Mouse (Mus musculus): ENCODE data around the gene Akr1c19.

DNA sequence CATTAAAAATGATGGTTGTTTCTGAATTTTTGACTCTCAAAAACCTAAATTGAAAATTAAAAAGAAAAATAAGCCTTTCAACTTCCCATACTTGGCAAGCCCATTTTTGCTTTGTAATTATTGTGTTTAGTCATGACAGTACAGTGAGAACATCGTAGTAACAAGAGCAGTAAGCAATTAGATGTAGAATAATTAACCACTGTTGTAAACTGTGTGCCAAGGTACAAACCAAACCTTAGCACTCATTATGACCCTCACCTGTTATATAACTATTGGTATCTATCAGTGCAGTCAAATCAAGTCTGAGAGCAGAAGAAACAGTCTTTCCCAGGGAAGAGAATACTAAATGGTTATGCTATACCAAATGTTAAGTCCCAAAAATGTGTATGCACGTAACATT, 36.5 kb downstream of the Akr1c19 start:
- TF ChIP-seq CTCF (IDR thresholded peaks at IDR 0.05; ENCODE audit: borderline replicate concordance, extremely low read depth, insufficient read depth, insufficient read length), result no peak
- TF ChIP-seq POLR2A (IDR thresholded peaks at IDR 0.05; ENCODE audit: borderline replicate concordance, extremely low read depth, insufficient read depth, insufficient read length, poor library complexity, severe bottlenecking), result no peak
